Mouse (Mus musculus): ENCODE measurements around the gene Aaas. TPM values are rescaled to one million over a fixed set of nuclear protein-coding genes. Genes with fewer than 3 reads are reported as not detected.
A peak's percentile ranks its signal among the peaks of the same experiment; 100 is the strongest.

The Aaas gene
- total RNA-seq, 4 experiments from 2014 or later, result 20.6 to 33.5 (median 24.7) TPM

DNA sequence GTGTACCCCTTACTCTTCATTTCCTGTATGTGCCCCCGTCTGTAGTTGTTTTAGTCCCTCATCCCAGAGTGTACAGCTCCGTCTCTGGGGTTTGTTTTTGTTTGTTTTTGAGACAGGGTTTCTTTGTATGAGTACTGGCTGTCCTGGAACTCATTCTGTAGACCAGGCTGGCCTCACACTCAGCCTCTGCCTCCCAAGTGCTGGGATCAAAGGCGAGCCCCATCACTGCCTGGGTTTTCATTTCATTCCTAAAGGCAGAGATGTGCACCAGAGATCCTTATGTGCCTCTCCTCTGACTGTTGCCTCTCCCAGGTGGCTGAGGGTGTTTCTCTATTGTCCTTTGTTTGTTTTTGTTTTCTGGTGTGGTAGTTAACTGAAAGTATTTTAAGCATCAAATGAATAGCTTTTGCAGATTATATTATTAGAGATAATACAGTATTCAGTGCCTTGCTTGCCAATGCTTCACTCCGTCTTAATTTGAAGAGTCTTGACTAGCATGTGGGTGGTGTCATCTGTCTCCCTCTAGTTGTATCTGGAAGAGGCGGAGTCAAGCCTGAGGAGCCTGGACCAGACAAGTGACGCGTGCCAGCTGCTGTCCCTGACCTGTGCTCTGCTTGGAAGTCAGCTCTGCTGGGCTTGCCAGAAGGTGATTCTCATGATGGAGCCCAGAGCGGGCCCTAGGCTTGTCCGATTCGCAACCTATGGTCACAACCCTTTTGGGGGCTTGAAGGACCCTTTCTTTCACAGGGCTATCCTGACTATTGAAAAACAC is 40.3 kb downstream of the Aaas start:
- DNase-seq (ENCODE audit: low spot score in 2 of 2), result no peak

DNA sequence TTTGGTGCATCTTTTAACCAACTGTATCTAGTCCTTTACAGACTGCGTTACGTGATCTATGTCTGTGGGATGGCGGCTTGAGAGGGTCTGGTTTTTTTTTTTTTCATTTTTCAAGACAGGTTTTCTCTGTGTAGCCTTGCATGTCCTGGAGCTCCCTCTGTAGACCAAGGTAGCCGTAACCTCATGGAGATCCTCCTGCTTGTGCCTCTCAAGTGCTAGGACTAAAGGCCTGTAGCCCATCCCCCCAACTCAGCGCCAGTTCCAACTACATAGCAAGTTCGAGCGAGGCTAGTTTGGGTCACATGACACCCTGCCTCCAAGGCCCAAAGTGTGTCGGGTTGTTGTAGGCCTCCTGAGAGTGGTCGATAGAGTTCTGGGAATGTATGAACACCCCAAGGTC is 41.9 kb downstream of the Aaas start:
- no peak for DNase-seq (ENCODE audit: low spot score in 2 of 2)

DNA sequence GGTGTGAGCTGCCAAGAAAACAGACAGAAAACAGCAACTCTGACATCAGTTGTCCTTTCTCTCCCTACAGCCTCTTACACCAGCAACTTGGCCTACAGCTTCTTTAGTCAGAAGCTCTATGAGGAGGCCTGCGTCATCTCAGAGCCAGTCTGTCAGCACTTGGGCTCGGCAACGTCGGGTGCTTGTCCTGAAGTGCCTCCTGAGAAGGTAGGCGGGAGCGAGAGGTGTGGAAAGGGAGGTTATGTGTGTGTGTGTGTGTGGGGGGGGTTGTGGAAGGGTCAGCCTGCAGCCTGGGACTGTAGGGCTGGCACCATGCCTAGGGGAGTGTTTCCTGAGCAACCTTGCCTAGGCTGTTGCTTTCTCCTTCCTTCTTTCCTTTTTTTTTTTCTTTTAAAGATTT is 48.0 kb downstream of the Aaas start:
- no peak for DNase-seq (ENCODE audit: low spot score in 2 of 2)

DNA sequence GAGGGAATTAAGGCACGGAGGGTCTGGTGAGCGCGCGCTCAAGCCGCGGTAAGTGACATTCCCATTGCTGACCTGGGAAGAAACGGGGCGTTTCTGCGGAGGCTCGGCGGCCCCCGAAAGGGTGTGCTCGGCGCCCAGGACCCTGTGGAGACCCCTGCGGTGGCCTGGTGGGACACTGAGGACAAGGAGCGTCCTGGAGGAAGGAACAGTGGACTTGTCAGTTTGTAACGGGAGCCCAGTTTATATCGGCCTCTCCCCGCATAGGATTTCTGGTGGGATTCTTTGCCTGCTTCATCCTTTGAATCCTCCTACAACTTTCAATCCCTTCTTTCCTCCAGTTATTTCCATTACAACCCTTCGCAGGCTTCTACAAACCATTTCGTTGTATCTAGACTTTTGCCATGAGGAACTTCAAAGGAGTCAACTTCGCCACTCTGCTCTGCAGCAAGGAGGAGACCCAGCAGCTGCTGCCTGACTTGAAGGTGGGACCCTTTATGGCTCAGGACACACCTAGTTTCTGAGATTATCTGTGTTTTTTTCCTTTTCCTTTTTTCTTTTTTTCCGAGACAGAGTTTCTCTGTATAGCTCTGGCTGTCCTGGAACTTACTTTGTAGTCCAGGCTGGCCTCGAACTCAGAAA is 54.1 kb downstream of the Aaas start:
- DNase-seq (ENCODE audit: low spot score in 2 of 2), result no peak

DNA sequence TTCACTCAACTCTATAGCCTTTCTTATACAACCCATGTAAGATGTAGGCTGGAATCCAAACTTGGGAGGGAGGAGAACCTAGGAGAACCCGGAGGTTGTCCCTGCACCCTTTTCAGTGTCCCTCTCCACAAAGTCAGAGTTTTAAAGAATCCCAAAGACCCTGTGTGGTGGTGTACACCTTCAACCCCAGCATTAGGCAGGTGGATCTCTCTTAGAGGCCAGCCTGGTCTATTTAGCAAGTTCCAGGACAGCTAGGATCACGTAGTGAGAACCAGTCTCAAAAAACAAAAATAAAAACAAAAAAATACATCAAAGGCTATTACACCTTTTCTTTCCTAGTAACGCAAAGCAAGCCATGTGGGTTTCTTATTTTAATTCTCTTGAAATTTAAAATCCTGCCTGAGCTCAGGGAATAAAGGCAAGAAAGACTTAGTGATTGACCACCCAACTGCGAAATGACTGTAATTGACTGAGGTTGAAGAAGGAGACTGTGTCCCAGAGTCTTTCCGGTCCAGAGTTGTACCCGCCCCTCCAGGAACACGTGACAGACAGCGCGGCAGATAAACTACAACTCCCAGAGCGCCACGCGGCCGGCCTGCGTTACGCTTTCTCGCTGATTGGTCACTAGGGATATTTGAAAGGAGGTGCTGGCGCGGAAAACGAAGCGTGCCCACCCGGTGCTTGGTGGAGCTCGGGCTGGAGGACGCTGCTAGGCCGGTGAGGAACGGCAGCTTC is 54.8 kb downstream of the Aaas start, which contains the start of gene Espl1:
TSS of gene Espl1 (plus strand) at position 634 of the 735 bp plus-strand sequence.
- DNase-seq (ENCODE audit: low spot score in 2 of 2), result peak; percentile 89 to 91

Other genes starting within 250 kb of the Aaas start
- 100 to 1,000 TPM; 144 to 152 (median 146) TPM for gene Spryd3, start 214.5 kb downstream of the Aaas start, total RNA-seq (2022)
- 10 to 100 TPM; 11.2 to 13.6 (median 12.7) TPM for gene Igfbp6, start 206.4 kb downstream of the Aaas start, total RNA-seq (2022)
- under 1 TPM in 2 of 4 experiments, not detected in 2; 0.20 to 0.39 TPM for gene Soat2, start 200.2 kb downstream of the Aaas start, total RNA-seq (2022)
- gene Zfp740, start 147.5 kb downstream of the Aaas start, total RNA-seq (2022), result 10 to 100 TPM; 74.5 to 85.4 (median 79.0) TPM
- 10 to 100 TPM; 32.4 to 41.6 (median 35.8) TPM for gene Csad, start 146.0 kb downstream of the Aaas start, total RNA-seq (2022)
- 1 to 10 TPM in 3 of 4 experiments, under 1 TPM in 1; 0.97 to 3.3 (median 1.7) TPM for gene Itgb7, start 118.8 kb downstream of the Aaas start, total RNA-seq (2022)
- 10 to 100 TPM; 14.5 to 20.7 (median 16.5) TPM for gene Rarg, start 93.3 kb downstream of the Aaas start, total RNA-seq (2022)
- gene Gm9918, start 80.2 kb downstream of the Aaas start, total RNA-seq (2022), result under 1 TPM in 1 of 4 experiments, not detected in 3; 0.16 TPM
- 10 to 100 TPM; 36.9 to 41.8 (median 38.5) TPM for gene Mfsd5, start 71.3 kb downstream of the Aaas start, total RNA-seq (2022)
- gene Espl1, start 54.5 kb downstream of the Aaas start, total RNA-seq (2022), result 1 to 10 TPM in 2 of 4 experiments, under 1 TPM in 2; 0.67 to 2.4 (median 1.1) TPM
- gene Pfdn5, start 24.7 kb downstream of the Aaas start, total RNA-seq (2022), result 100 to 1,000 TPM; 400 to 493 (median 445) TPM
- gene Myg1, start 19.1 kb downstream of the Aaas start, total RNA-seq (2022), result 10 to 100 TPM; 66.5 to 76.4 (median 71.6) TPM
- under 1 TPM; 0.37 to 0.78 (median 0.59) TPM for gene Sp7, start 16.4 kb upstream of the Aaas start, total RNA-seq (2022)
- 10 to 100 TPM; 27.4 to 30.1 (median 28.8) TPM for gene Sp1, start 55.4 kb upstream of the Aaas start, total RNA-seq (2022)
- gene Amhr2, start 94.6 kb upstream of the Aaas start, total RNA-seq (2022), result 1 to 10 TPM in 2 of 4 experiments, under 1 TPM in 2; 0.40 to 2.0 (median 1.1) TPM
- gene Prr13, start 108.3 kb upstream of the Aaas start, total RNA-seq (2022), result 10 to 100 TPM; 34.4 to 49.3 (median 40.9) TPM
- gene Pcbp2, start 119.8 kb upstream of the Aaas start, total RNA-seq (2022), result 100 to 1,000 TPM; 489 to 507 (median 494) TPM
- gene Gm10337, start 153.0 kb upstream of the Aaas start, total RNA-seq (2022), result not detected
- gene Map3k12, start 166.3 kb upstream of the Aaas start, total RNA-seq (2022), result 10 to 100 TPM; 87.5 to 99.1 (median 96.9) TPM
- gene Tarbp2, start 167.4 kb upstream of the Aaas start, total RNA-seq (2022), result 10 to 100 TPM; 34.0 to 39.8 (median 36.6) TPM
- 1 to 10 TPM; 3.0 to 6.2 (median 4.4) TPM for gene Npff, start 174.2 kb upstream of the Aaas start, total RNA-seq (2022)

Measured in layer of hippocampus, adult 8-10 months (tissue).